Mouse (Mus musculus) kidney, embryonic 15.5 days (tissue): Measurements from ENCODE around the gene Zfp266. TPM values are rescaled to one million over a fixed set of nuclear protein-coding genes. Genes with fewer than 3 reads are reported as not detected.
"Not testable (repeated sequence)": the region's sequence is repeated elsewhere in the genome, so short reads cannot be mapped to it uniquely, and the experiment has no call there.

ENCODE experiments used
- ATAC-seq: fragments of 200-750 bp; cut with Nextera tagmentation; replicated peaks from 2 replicates; pipeline ENCODE4 v1.8.0; 2017; ENCODE audit warnings: moderate TSS enrichment; ENCODE audit not compliant: low FRiP score
- H3K27ac ChIP-seq: fragments of 300-500 bp; sonication (generic); 2 replicates; pipeline ENCODE4 v1.5.1; 2015; ENCODE audit warnings: mild to moderate bottlenecking, inconsistent platforms
- H3K27me3 ChIP-seq: fragments of 300-500 bp; sonication (generic); 2 replicates; pipeline ENCODE4 v1.6.1; 2015; ENCODE audit warnings: inconsistent platforms
- H3K36me3 ChIP-seq: fragments of 300-500 bp; sonication (generic); 2 replicates; pipeline ENCODE4 v1.6.1; 2015; ENCODE audit warnings: inconsistent platforms
- H3K4me1 ChIP-seq: fragments of 300-500 bp; sonication (generic); 2 replicates; pipeline ENCODE4 v1.6.1; 2015; ENCODE audit warnings: inconsistent platforms
- H3K4me2 ChIP-seq: fragments of 300-500 bp; sonication (generic); 2 replicates; pipeline ENCODE4 v1.6.1; 2015; ENCODE audit warnings: moderate library complexity, mild to moderate bottlenecking, inconsistent platforms
- H3K4me3 ChIP-seq: fragments of 300-500 bp; sonication (generic); replicated peaks from 2 replicates; pipeline ENCODE4 v1.5.1; 2015; ENCODE audit warnings: mild to moderate bottlenecking, inconsistent platforms
- H3K9ac ChIP-seq: fragments of 300-500 bp; sonication (generic); 2 replicates; pipeline ENCODE4 v1.6.1; 2015; ENCODE audit warnings: mild to moderate bottlenecking, inconsistent platforms
- H3K9me3 ChIP-seq: fragments of 300-500 bp; sonication (generic); replicated peaks from 2 replicates; pipeline ENCODE4 v1.6.1; 2016; ENCODE audit warnings: inconsistent platforms
- WGBS: fragments of 180-500 bp; shearing (Covaris S2); methylation state at CpG from one replicate; pipeline ENCODE4 v1.1.7; 2015; ENCODE audit warnings: mixed read lengths; 5-methylcytosine and 5-hydroxymethylcytosine counted together
- polyA plus RNA-seq: library from polyadenylated mRNA; unstranded; fragments of >200 nt; fragmentation: Nextera tagmentation; extraction: Ambion mirVana; gene quantifications from 2 replicates; pipeline ENCODE4 v1.2.1, GENCODE M21; 2015

Gene Zfp266
- 102 and 107 TPM in 2 replicates for polyA plus RNA-seq

GRCm38 (mm10) chr9:20521306-20521957, at the start of gene Zfp266:
TSS of gene Zfp266 (minus strand) at chr9:20521417.
- Histone ChIP-seq H3K4me1 (peaks cover 24% of the 10 kb centered on the region), H3K9me3 (no peaks in the 10 kb centered on the region), H3K36me3 (peaks cover 25% of the 10 kb centered on the region), H3K4me3 (peak within 1 kb of the TSS; percentile 80), H3K27me3 (no peaks in the 10 kb centered on the region), H3K9ac (peak within 1 kb of the TSS; percentile 92), H3K27ac (peak within 1 kb of the TSS; percentile 99), H3K4me2 (peak within 1 kb of the TSS; percentile 72)
- WGBS = under 1% methylated on average over 46 of the region's 46 CpGs
- peak; percentile 94 for ATAC-seq

- H3K27ac ChIP-seq, H3K4me1 ChIP-seq, H3K4me3 ChIP-seq, ATAC-seq, H3K4me2 ChIP-seq, H3K36me3 ChIP-seq, H3K27me3 ChIP-seq, H3K9me3 ChIP-seq, H3K9ac ChIP-seq: not testable (repeated sequence)
- 70% methylated on average over 3 of the region's 3 CpGs for WGBS
Measured at GRCm38 (mm10) chr9:20565326-20566030, 44.3 kb upstream of the Zfp266 start.

- 76% methylated on average over 5 of the region's 5 CpGs for WGBS
- Histone ChIP-seq H3K9ac (no peak overlapping the region), H3K4me1 (no peaks in the 10 kb centered on the region), H3K27me3 (no peaks in the 10 kb centered on the region), H3K9me3 (0 out of 2 replicates have a peak, but pooled peaks cover 3% of the 10 kb centered on the region), H3K27ac (no peak overlapping the region), H3K36me3 (no peaks in the 10 kb centered on the region), H3K4me3 (no peak overlapping the region), H3K4me2 (no peak overlapping the region)
- no peak for ATAC-seq
Measured at GRCm38 (mm10) chr9:20562177-20562576, 41.0 kb upstream of the Zfp266 start.

GRCm38 (mm10) chr9:20552698-20553097, 31.5 kb upstream of the Zfp266 start:
- no peaks in the 10 kb centered on the region for H3K36me3 ChIP-seq
- ATAC-seq = no peak
- no peaks in the 10 kb centered on the region for H3K4me1 ChIP-seq
- H3K9ac ChIP-seq = no peak overlapping the region
- WGBS = 69% methylated on average over 1 of the region's 1 CpGs
- 0 out of 2 replicates have a peak, but pooled peaks cover 1% of the 10 kb centered on the region for H3K9me3 ChIP-seq
- H3K27ac ChIP-seq = no peak overlapping the region
- no peaks in the 10 kb centered on the region for H3K27me3 ChIP-seq
- H3K4me3 ChIP-seq = no peak overlapping the region
- H3K4me2 ChIP-seq = no peak overlapping the region

GRCm38 (mm10) chr9:20551781-20552275, 30.6 kb upstream of the Zfp266 start:
- Histone ChIP-seq H3K9me3 (no peaks in the 10 kb centered on the region), H3K27me3 (no peaks in the 10 kb centered on the region), H3K4me2 (no peak overlapping the region), H3K9ac (no peak overlapping the region), H3K4me1 (no peaks in the 10 kb centered on the region), H3K4me3 (no peak overlapping the region), H3K36me3 (no peaks in the 10 kb centered on the region), H3K27ac (no peak overlapping the region)
- ATAC-seq = no peak
- WGBS = 61% methylated on average over 5 of the region's 5 CpGs

GRCm38 (mm10) chr9:20545151-20545550, 23.9 kb upstream of the Zfp266 start:
- no peaks in the 10 kb centered on the region for H3K36me3 ChIP-seq
- 0 out of 2 replicates have a peak, but pooled peaks cover 2% of the 10 kb centered on the region for H3K27me3 ChIP-seq
- H3K9ac ChIP-seq = peak overlapping the region; percentile 44
- H3K9me3 ChIP-seq = no peaks in the 10 kb centered on the region
- WGBS = 23% methylated on average over 8 of the region's 8 CpGs
- peak overlapping the region; percentile 51 for H3K4me3 ChIP-seq
- peaks cover 15% of the 10 kb centered on the region for H3K4me1 ChIP-seq
- no peak for ATAC-seq
- H3K4me2 ChIP-seq = peak overlapping the region; percentile 82
- peak overlapping the region; percentile 91 for H3K27ac ChIP-seq

GRCm38 (mm10) chr9:20544070-20544821, 23.0 kb upstream of the Zfp266 start:
- Histone ChIP-seq H3K4me1 (peaks cover 15% of the 10 kb centered on the region), H3K9ac (peak overlapping the region; percentile 44), H3K27ac (peak overlapping the region; percentile 91), H3K4me3 (peak overlapping the region; percentile 51), H3K9me3 (no peaks in the 10 kb centered on the region), H3K36me3 (no peaks in the 10 kb centered on the region), H3K4me2 (peak overlapping the region; percentile 82), H3K27me3 (0 out of 2 replicates have a peak, but pooled peaks cover 3% of the 10 kb centered on the region)
- peak; percentile 95 for ATAC-seq
- WGBS = 1% methylated on average over 43 of the region's 43 CpGs

GRCm38 (mm10) chr9:20543496-20543895, 22.3 kb upstream of the Zfp266 start:
- H3K4me1 ChIP-seq = peaks cover 15% of the 10 kb centered on the region
- no peaks in the 10 kb centered on the region for H3K36me3 ChIP-seq
- peak overlapping the region; percentile 82; the same call in 1 of the 2 replicates for H3K4me2 ChIP-seq
- no peak for ATAC-seq
- H3K9ac ChIP-seq = no peak overlapping the region
- 0 out of 2 replicates have a peak, but pooled peaks cover 3% of the 10 kb centered on the region for H3K27me3 ChIP-seq
- no peaks in the 10 kb centered on the region for H3K9me3 ChIP-seq
- WGBS = 36% methylated on average over 6 of the region's 6 CpGs
- no peak overlapping the region for H3K4me3 ChIP-seq
- H3K27ac ChIP-seq = 0 out of 2 replicates have a peak overlapping the region, but pooled peaks have one; percentile 91

- H3K9me3 ChIP-seq = no peaks in the 10 kb centered on the region
- no peaks in the 10 kb centered on the region for H3K36me3 ChIP-seq
- no peak overlapping the region for H3K4me2 ChIP-seq
- 0 out of 2 replicates have a peak, but pooled peaks cover 3% of the 10 kb centered on the region for H3K27me3 ChIP-seq
- no peak overlapping the region for H3K4me3 ChIP-seq
- no peak overlapping the region for H3K27ac ChIP-seq
- no peak overlapping the region for H3K9ac ChIP-seq
- 83% methylated on average over 2 of the region's 2 CpGs for WGBS
- ATAC-seq = no peak
- no peaks in the 10 kb centered on the region for H3K4me1 ChIP-seq
Measured at GRCm38 (mm10) chr9:20536598-20536997, 15.4 kb upstream of the Zfp266 start.

GRCm38 (mm10) chr9:20534326-20534926, 13.2 kb upstream of the Zfp266 start:
- Histone ChIP-seq H3K4me3 (no peak overlapping the region), H3K9ac (no peak overlapping the region), H3K36me3 (no peaks in the 10 kb centered on the region), H3K27ac (no peak overlapping the region), H3K27me3 (no peaks in the 10 kb centered on the region), H3K4me2 (no peak overlapping the region), H3K9me3 (no peaks in the 10 kb centered on the region), H3K4me1 (no peaks in the 10 kb centered on the region)
- WGBS = 79% methylated on average over 8 of the region's 8 CpGs
- no peak for ATAC-seq

GRCm38 (mm10) chr9:20520531-20521210, 546 bp downstream of the Zfp266 start:
- peaks cover 24% of the 10 kb centered on the region for H3K4me1 ChIP-seq
- peak overlapping the region; percentile 80 for H3K4me3 ChIP-seq
- peak overlapping the region; percentile 72 for H3K4me2 ChIP-seq
- under 1% methylated on average over 17 of the region's 17 CpGs for WGBS
- ATAC-seq = no peak; the same call in none of the 2 replicates
- no peaks in the 10 kb centered on the region for H3K27me3 ChIP-seq
- peak overlapping the region; percentile 99 for H3K27ac ChIP-seq
- peaks cover 32% of the 10 kb centered on the region for H3K36me3 ChIP-seq
- H3K9ac ChIP-seq = peak overlapping the region; percentile 92
- H3K9me3 ChIP-seq = no peaks in the 10 kb centered on the region
